Mouse (Mus musculus) thymus, adult 2 months (tissue): ENCODE results near the gene Prm1. TPM values are rescaled to one million over a fixed set of nuclear protein-coding genes. Genes with fewer than 3 reads are reported as not detected.

Experiments
- DNase-seq: peaks from one replicate; pipeline ENCODE4 v3.0.0; 2021
- H3K27ac ChIP-seq: fragments of 200-500 bp; 2 replicates; pipeline ENCODE4 v1.5.1; 2012; ENCODE audit warnings: low read length, control low read depth; ENCODE audit not compliant: control insufficient read depth, insufficient read depth
- H3K27me3 ChIP-seq: fragments of 200-500 bp; 2 replicates; pipeline ENCODE4 v1.6.1; 2012; ENCODE audit warnings: mild to moderate bottlenecking, low read length, moderate library complexity, mixed read lengths; ENCODE audit not compliant: control insufficient read depth, insufficient read depth
- H3K36me3 ChIP-seq: fragments of 200-500 bp; 2 replicates; pipeline ENCODE4 v1.6.1; 2012; ENCODE audit warnings: mild to moderate bottlenecking, low read length, moderate library complexity; ENCODE audit not compliant: control insufficient read depth, insufficient read depth
- H3K4me1 ChIP-seq: fragments of 200-500 bp; replicated peaks from 2 replicates; pipeline ENCODE4 v1.6.1; 2012; ENCODE audit warnings: low read length; ENCODE audit not compliant: control insufficient read depth, insufficient read depth
- H3K4me3 ChIP-seq: fragments of 200-500 bp; 2 replicates; pipeline ENCODE4 v1.5.1; 2012; ENCODE audit warnings: mild to moderate bottlenecking, low read length, control low read depth, moderate library complexity; ENCODE audit not compliant: control insufficient read depth, insufficient read depth
- CTCF ChIP-seq: fragments of 200-500 bp; IDR thresholded peaks from 2 replicates; pipeline ENCODE4 v1.5.1; 2012; ENCODE audit warnings: mild to moderate bottlenecking, control low read depth, low read length, moderate library complexity, borderline replicate concordance; ENCODE audit not compliant: control insufficient read depth, poor library complexity, insufficient read depth; ENCODE audit errors: extremely low read depth
- POLR2A ChIP-seq: fragments of 200-500 bp; IDR thresholded peaks from 2 replicates; pipeline ENCODE4 v1.6.1; 2012; ENCODE audit warnings: mild to moderate bottlenecking, low read length, control low read depth, moderate library complexity; ENCODE audit not compliant: control insufficient read depth, poor library complexity, insufficient read depth; ENCODE audit errors: extremely low read depth
- WGBS: fragments of 180-500 bp; shearing (Covaris S2); methylation state at CpG from one replicate; pipeline ENCODE4 v1.1.7; 2018; 5-methylcytosine and 5-hydroxymethylcytosine counted together
- polyA plus RNA-seq: library from polyadenylated mRNA; depleted of rRNA; stranded (reverse); fragments of >200 nt; gene quantifications from 2 replicates; pipeline ENCODE4 v1.2.3, GENCODE M21; 2012

The Prm1 gene
- polyA plus RNA-seq, 1 experiment, result 6.1 TPM

GRCm38 (mm10) chr16:10787548-10788058, 18.0 kb downstream of the Prm1 start:
- peaks cover 42% of the 10 kb centered on the region for H3K4me1 ChIP-seq
- H3K27me3 ChIP-seq, result no peaks in the 10 kb centered on the region
- no peak for DNase-seq
- H3K27ac ChIP-seq, result peak overlapping the region; percentile 22; the same call in 1 of the 2 replicates
- H3K4me3 ChIP-seq, result no peak overlapping the region
- 88% methylated on average over 7 of the region's 7 CpGs for WGBS
- TF ChIP-seq CTCF (no peak), POLR2A (no peak)
- peaks cover 18% of the 10 kb centered on the region for H3K36me3 ChIP-seq

- TF ChIP-seq POLR2A, result no peak
- no peak for TF ChIP-seq CTCF
- WGBS, result 78% methylated on average over 4 of the region's 4 CpGs
- Histone ChIP-seq H3K27me3 (no peaks in the 10 kb centered on the region), H3K27ac (peak overlapping the region; percentile 22; the same call in 1 of the 2 replicates), H3K4me3 (no peak overlapping the region), H3K36me3 (peaks cover 25% of the 10 kb centered on the region), H3K4me1 (peaks cover 46% of the 10 kb centered on the region)
- DNase-seq, result no peak
These were observed 18.7 kb downstream of the Prm1 start for GRCm38 (mm10) chr16:10786782-10787547.

GRCm38 (mm10) chr16:10786288-10786687, 19.4 kb downstream of the Prm1 start:
- Histone ChIP-seq H3K4me3 (peak overlapping the region; percentile 77), H3K27me3 (no peaks in the 10 kb centered on the region), H3K36me3 (peaks cover 25% of the 10 kb centered on the region), H3K27ac (peak overlapping the region; percentile 88), H3K4me1 (peaks cover 50% of the 10 kb centered on the region)
- peak; percentile 90 for TF ChIP-seq CTCF
- TF ChIP-seq POLR2A, result peak; percentile 39; the same call in 1 of the 2 replicates
- DNase-seq, result peak; percentile 88
- WGBS, result 3% methylated on average over 9 of the region's 9 CpGs

- Histone ChIP-seq H3K36me3 (peaks cover 25% of the 10 kb centered on the region), H3K4me3 (peak within 1 kb of the TSS; percentile 77), H3K27ac (peak within 1 kb of the TSS; percentile 88), H3K27me3 (no peaks in the 10 kb centered on the region), H3K4me1 (peaks cover 54% of the 10 kb centered on the region)
- DNase-seq, result peak; percentile 95
- WGBS, result under 1% methylated on average over 59 of the region's 59 CpGs
- peak; percentile 97 for TF ChIP-seq POLR2A
- TF ChIP-seq CTCF, result no peak
These were observed 20.0 kb downstream of the Prm1 start, which contains the start of gene Socs1 for GRCm38 (mm10) chr16:10785371-10786231. TSS of gene Socs1 (minus strand) at chr16:10785536.

- TF ChIP-seq CTCF (peak; percentile 90), POLR2A (no peak; the same call in 1 of the 2 replicates)
- H3K36me3 ChIP-seq, result peaks cover 25% of the 10 kb centered on the region
- peaks cover 58% of the 10 kb centered on the region for H3K4me1 ChIP-seq
- H3K4me3 ChIP-seq, result peak overlapping the region; percentile 77
- peak; percentile 99 for DNase-seq
- 1% methylated on average over 52 of the region's 55 CpGs for whole genome bisulfite sequencing
- peak overlapping the region; percentile 63 for H3K27ac ChIP-seq
- H3K27me3 ChIP-seq, result no peaks in the 10 kb centered on the region
These were observed 20.8 kb downstream of the Prm1 start for GRCm38 (mm10) chr16:10784793-10785370.
